Mouse (Mus musculus) forebrain, embryonic 15.5 days (tissue): ENCODE results near the gene Grid1. TPM values are rescaled to one million over a fixed set of nuclear protein-coding genes. Genes with fewer than 3 reads are reported as not detected.

ENCODE experiments used
- ATAC-seq: fragments of 200-750 bp; cut with Nextera tagmentation; replicated peaks from 2 replicates; pipeline ENCODE4 v1.8.0; 2017; ENCODE audit warnings: mild to moderate bottlenecking, moderate TSS enrichment, moderate library complexity
- H3K27ac ChIP-seq: fragments of 300-500 bp; sonication (generic); replicated peaks from 2 replicates; pipeline ENCODE4 v1.5.1; 2015; ENCODE audit warnings: mild to moderate bottlenecking, inconsistent platforms
- H3K27me3 ChIP-seq: fragments of 300-500 bp; sonication (generic); 2 replicates; pipeline ENCODE4 v1.6.1; 2015; ENCODE audit warnings: inconsistent platforms
- H3K36me3 ChIP-seq: fragments of 300-500 bp; sonication (generic); 2 replicates; pipeline ENCODE4 v1.6.1; 2015; ENCODE audit warnings: mild to moderate bottlenecking, inconsistent platforms
- H3K4me1 ChIP-seq: fragments of 300-500 bp; sonication (generic); 2 replicates; pipeline ENCODE4 v1.6.1; 2015; ENCODE audit warnings: inconsistent platforms
- H3K4me2 ChIP-seq: fragments of 300-500 bp; sonication (generic); replicated peaks from 2 replicates; pipeline ENCODE4 v1.6.1; 2015; ENCODE audit warnings: mild to moderate bottlenecking, inconsistent platforms
- H3K4me3 ChIP-seq: fragments of 300-500 bp; sonication (generic); 2 replicates; pipeline ENCODE4 v1.5.1; 2015; ENCODE audit warnings: mild to moderate bottlenecking, inconsistent platforms
- H3K9ac ChIP-seq: fragments of 300-500 bp; sonication (generic); replicated peaks from 2 replicates; pipeline ENCODE4 v1.6.1; 2015; ENCODE audit warnings: mild to moderate bottlenecking, inconsistent platforms
- H3K9me3 ChIP-seq: fragments of 300-500 bp; sonication (generic); 2 replicates; pipeline ENCODE4 v1.6.1; 2016; ENCODE audit warnings: inconsistent platforms
- WGBS: fragments of 180-500 bp; shearing (Covaris S2); methylation state at CpG from one replicate; pipeline ENCODE4 v1.1.7; 2015; ENCODE audit warnings: mixed read lengths; 5-methylcytosine and 5-hydroxymethylcytosine counted together
- polyA plus RNA-seq: library from polyadenylated mRNA; unstranded; fragments of >200 nt; fragmentation: Nextera tagmentation; extraction: Ambion mirVana; gene quantifications from 2 replicates; pipeline ENCODE4 v1.2.1, GENCODE M21; 2015

Gene Grid1
- polyA plus RNA-seq, 1 experiment from 2014 or later, result 4.1 TPM

DNA sequence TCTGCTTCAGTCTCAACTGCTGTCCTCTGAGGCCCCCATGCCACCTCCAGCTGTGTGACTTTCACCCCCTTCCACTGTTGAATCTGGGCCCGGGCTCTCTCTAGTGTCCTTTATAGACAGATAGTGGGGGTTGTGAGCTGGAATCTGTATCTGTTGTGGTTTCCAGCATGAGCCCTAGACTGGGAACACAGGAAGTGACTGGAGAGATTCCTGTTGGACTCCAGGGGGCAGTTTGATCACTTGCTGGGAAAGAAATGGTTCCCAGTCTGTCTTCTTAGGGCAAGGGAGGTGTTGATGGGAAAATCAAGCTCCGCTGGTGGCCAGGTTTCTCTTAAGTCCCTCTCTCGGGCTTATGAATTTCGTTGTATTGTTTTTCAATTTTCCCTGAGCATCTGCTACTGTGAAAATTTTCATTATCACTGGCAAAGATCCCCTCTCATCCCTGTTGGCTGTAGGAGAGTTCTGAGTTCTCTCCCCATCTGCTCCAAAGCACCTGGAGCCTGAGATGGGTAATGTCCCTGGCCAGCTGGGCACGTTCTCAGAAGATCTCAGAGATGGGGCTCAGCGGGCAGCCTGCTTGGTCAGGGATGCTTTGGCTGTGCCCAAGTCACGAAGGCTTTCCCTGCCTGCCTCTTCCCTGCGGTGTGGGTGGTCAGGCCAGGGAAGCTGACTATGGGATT is 110.3 kb downstream of the Grid1 start:
- Histone ChIP-seq H3K36me3 (no peaks in the 10 kb centered on the region), H3K4me3 (no peak overlapping the region), H3K27ac (no peak overlapping the region), H3K9ac (no peak overlapping the region), H3K4me1 (no peaks in the 10 kb centered on the region; the same call in 1 of the 2 replicates), H3K4me2 (no peak overlapping the region), H3K27me3 (no peaks in the 10 kb centered on the region), H3K9me3 (no peaks in the 10 kb centered on the region)
- WGBS, result 78% methylated on average over 8 of the region's 8 CpGs
- ATAC-seq, result no peak

DNA sequence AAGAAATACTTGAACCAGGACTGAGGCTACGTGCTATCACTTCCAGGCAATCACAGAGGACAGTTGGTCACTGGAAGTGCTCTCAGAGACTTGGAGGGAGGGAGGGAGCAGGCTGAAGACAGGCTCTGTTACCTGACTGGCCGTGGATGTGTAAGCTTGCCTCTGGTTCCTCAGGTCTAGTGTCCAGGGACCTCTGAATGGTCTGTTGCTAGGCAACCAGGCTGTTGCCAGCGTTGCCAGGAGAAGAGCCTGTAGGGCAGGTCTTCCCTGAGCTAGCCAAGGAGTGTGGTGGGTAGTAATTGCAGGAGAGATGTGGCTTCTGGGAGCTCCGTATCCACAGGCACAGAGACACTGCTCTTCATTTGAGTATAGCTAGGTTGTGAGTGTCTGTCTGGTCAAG is 113.3 kb downstream of the Grid1 start:
- peaks cover 9% of the 10 kb centered on the region for H3K4me1 ChIP-seq
- ATAC-seq, result peak; percentile 38; the same call in 1 of the 2 replicates
- WGBS, result 25% methylated on average over 4 of the region's 4 CpGs
- no peaks in the 10 kb centered on the region for H3K27me3 ChIP-seq
- no peak overlapping the region for H3K4me2 ChIP-seq
- no peak overlapping the region for H3K9ac ChIP-seq
- no peaks in the 10 kb centered on the region for H3K9me3 ChIP-seq
- H3K4me3 ChIP-seq, result no peak overlapping the region
- H3K27ac ChIP-seq, result no peak overlapping the region
- H3K36me3 ChIP-seq, result no peaks in the 10 kb centered on the region

DNA sequence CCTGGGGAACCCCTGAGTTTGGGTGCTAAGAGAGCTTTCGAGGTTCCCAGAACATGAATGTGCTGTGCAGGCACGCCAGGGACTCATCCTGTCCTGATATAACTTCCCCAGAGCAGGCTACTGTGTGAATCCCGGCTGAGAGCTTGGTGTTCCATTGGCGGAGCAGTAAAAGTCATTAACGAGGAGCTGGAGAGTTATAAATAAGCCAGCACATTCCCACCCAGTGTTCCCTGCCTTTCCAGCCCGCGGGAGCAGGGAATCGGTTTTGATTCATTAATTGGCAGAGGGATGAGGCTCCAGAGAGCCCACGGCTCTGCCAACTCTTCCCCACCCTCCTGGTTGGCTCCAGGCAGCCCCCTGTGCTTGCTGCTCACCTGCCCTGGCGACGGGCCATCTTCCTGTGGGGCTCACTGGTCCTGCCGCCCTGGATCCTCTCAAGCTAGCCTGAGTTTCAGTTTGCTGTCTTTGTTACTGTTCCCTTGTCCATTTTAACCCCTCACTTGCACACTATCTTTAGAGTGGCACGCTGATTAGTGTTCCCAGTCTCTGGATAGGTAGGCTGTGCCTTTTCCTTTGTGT is 116.4 kb downstream of the Grid1 start:
- Histone ChIP-seq H3K9ac (no peak overlapping the region), H3K27me3 (0 out of 2 replicates have a peak, but pooled peaks cover 2% of the 10 kb centered on the region), H3K4me3 (no peak overlapping the region), H3K36me3 (no peaks in the 10 kb centered on the region), H3K9me3 (no peaks in the 10 kb centered on the region), H3K4me1 (peaks cover 9% of the 10 kb centered on the region), H3K27ac (no peak overlapping the region), H3K4me2 (0 out of 2 replicates have a peak overlapping the region, but pooled peaks have one; percentile 8)
- ATAC-seq, result no peak; the same call in 1 of the 2 replicates
- WGBS, result 31% methylated on average over 13 of the region's 13 CpGs

DNA sequence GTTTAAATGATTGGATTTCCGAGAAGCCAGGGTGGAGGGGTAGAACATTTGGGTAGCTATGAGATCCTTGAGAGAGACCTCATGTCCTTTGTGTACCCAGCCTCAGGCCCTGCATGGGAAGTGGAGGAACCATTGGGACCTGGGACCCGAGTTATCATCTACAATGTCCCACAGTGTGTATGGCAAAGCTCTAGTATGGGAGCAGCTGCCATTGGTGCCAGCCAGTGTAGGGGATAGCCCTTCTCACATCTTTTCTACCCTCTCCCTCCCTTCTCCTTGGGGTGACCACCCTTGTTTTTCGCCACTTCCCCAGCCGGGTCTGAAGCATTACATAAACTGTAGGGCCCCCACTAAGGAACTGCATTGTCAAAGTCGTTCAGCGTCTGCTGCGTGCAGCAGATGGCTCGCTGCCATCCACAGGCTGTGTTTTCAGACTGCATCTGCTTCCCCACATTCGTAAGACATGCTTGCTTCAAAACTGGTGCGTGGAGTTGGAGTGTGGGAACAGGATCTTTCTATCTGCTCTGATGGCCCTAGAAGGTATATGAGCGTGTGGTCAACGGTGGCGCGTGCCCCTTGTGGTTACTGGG is 124.6 kb downstream of the Grid1 start:
- H3K9me3 ChIP-seq, result no peaks in the 10 kb centered on the region
- H3K27me3 ChIP-seq, result 0 out of 2 replicates have a peak, but pooled peaks cover 2% of the 10 kb centered on the region
- H3K36me3 ChIP-seq, result no peaks in the 10 kb centered on the region
- H3K9ac ChIP-seq, result no peak overlapping the region
- H3K27ac ChIP-seq, result no peak overlapping the region
- WGBS, result 64% methylated on average over 14 of the region's 14 CpGs
- no peak overlapping the region for H3K4me2 ChIP-seq
- H3K4me1 ChIP-seq, result peaks cover 19% of the 10 kb centered on the region
- H3K4me3 ChIP-seq, result no peak overlapping the region
- ATAC-seq, result peak; percentile 68

GRCm38 (mm10) chr14:34945471-34946313 is 125.8 kb downstream of the Grid1 start:
- Histone ChIP-seq H3K4me3 (no peak overlapping the region), H3K4me2 (no peak overlapping the region), H3K27ac (no peak overlapping the region; the same call in 1 of the 2 replicates), H3K9me3 (no peaks in the 10 kb centered on the region), H3K27me3 (no peaks in the 10 kb centered on the region), H3K4me1 (peaks cover 19% of the 10 kb centered on the region), H3K9ac (no peak overlapping the region), H3K36me3 (no peaks in the 10 kb centered on the region)
- 88% methylated on average over 17 of the region's 17 CpGs for WGBS
- peak; percentile 34 for ATAC-seq

- peaks cover 19% of the 10 kb centered on the region for H3K4me1 ChIP-seq
- WGBS, result 82% methylated on average over 2 of the region's 2 CpGs
- no peak overlapping the region for H3K9ac ChIP-seq
- H3K4me2 ChIP-seq, result no peak overlapping the region
- H3K36me3 ChIP-seq, result no peaks in the 10 kb centered on the region
- no peaks in the 10 kb centered on the region for H3K9me3 ChIP-seq
- no peak overlapping the region for H3K27ac ChIP-seq
- no peaks in the 10 kb centered on the region for H3K27me3 ChIP-seq
- ATAC-seq, result 0 out of 2 replicates have a peak, but pooled peaks have one; percentile 9
- H3K4me3 ChIP-seq, result no peak overlapping the region
These were observed 126.3 kb downstream of the Grid1 start for GRCm38 (mm10) chr14:34946314-34946583.

- Histone ChIP-seq H3K9ac (no peak overlapping the region), H3K36me3 (no peaks in the 10 kb centered on the region), H3K27me3 (no peaks in the 10 kb centered on the region), H3K4me2 (no peak overlapping the region), H3K4me1 (peaks cover 19% of the 10 kb centered on the region), H3K4me3 (no peak overlapping the region), H3K27ac (no peak overlapping the region), H3K9me3 (no peaks in the 10 kb centered on the region)
- 92% methylated on average over 6 of the region's 6 CpGs for WGBS
- no peak for ATAC-seq
These were observed 128.3 kb downstream of the Grid1 start for GRCm38 (mm10) chr14:34948249-34948648.

- H3K4me1 ChIP-seq, result peaks cover 8% of the 10 kb centered on the region
- WGBS, result 63% methylated on average over 3 of the region's 3 CpGs
- H3K4me3 ChIP-seq, result no peak overlapping the region
- no peaks in the 10 kb centered on the region for H3K36me3 ChIP-seq
- no peaks in the 10 kb centered on the region for H3K27me3 ChIP-seq
- no peak for ATAC-seq
- no peak overlapping the region for H3K9ac ChIP-seq
- H3K9me3 ChIP-seq, result no peaks in the 10 kb centered on the region
- no peak overlapping the region for H3K4me2 ChIP-seq
- no peak overlapping the region for H3K27ac ChIP-seq
These were observed 132.4 kb downstream of the Grid1 start for GRCm38 (mm10) chr14:34952311-34952710.

GRCm38 (mm10) chr14:34953566-34953965 is 133.7 kb downstream of the Grid1 start:
- H3K4me2 ChIP-seq, result no peak overlapping the region
- no peak overlapping the region for H3K9ac ChIP-seq
- no peaks in the 10 kb centered on the region for H3K36me3 ChIP-seq
- no peak overlapping the region for H3K4me3 ChIP-seq
- H3K27ac ChIP-seq, result no peak overlapping the region
- no peaks in the 10 kb centered on the region for H3K27me3 ChIP-seq
- no peaks in the 10 kb centered on the region for H3K9me3 ChIP-seq
- WGBS, result 44% methylated on average over 9 of the region's 9 CpGs
- peak; percentile 55 for ATAC-seq
- peaks cover 8% of the 10 kb centered on the region for H3K4me1 ChIP-seq

- Histone ChIP-seq H3K36me3 (no peaks in the 10 kb centered on the region), H3K4me1 (peaks cover 17% of the 10 kb centered on the region), H3K27me3 (no peaks in the 10 kb centered on the region), H3K4me3 (no peak overlapping the region), H3K27ac (no peak overlapping the region), H3K4me2 (no peak overlapping the region), H3K9me3 (no peaks in the 10 kb centered on the region), H3K9ac (no peak overlapping the region)
- 91% methylated on average over 1 of the region's 1 CpGs for WGBS
- ATAC-seq, result no peak
These were observed 135.8 kb downstream of the Grid1 start for GRCm38 (mm10) chr14:34955689-34956088.

DNA sequence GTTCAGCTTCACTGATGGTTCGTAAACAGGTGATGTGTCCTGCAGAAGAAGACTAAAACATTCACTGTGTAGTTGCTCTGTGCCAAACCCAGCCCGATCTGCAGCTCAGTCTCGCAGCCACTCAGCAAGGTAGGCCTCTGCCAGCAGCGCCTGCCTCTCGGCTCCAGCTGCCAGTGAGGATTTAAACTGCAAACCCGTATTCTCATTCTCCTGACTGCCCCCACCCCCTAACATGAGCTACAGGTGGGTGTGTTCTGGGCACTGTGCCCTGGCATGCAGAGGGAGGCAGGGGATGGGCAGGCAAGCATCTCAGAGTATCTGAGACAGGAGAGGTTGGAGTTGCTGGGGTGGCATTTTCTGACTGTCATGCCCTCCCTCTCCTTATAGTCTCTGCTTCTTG is 140.3 kb downstream of the Grid1 start:
- H3K4me2 ChIP-seq, result no peak overlapping the region
- H3K27ac ChIP-seq, result no peak overlapping the region
- H3K4me3 ChIP-seq, result no peak overlapping the region
- peaks cover 12% of the 10 kb centered on the region for H3K4me1 ChIP-seq
- no peaks in the 10 kb centered on the region for H3K27me3 ChIP-seq
- peak; percentile 41 for ATAC-seq
- 43% methylated on average over 6 of the region's 6 CpGs for whole genome bisulfite sequencing
- no peak overlapping the region for H3K9ac ChIP-seq
- no peaks in the 10 kb centered on the region for H3K9me3 ChIP-seq
- no peaks in the 10 kb centered on the region for H3K36me3 ChIP-seq

DNA sequence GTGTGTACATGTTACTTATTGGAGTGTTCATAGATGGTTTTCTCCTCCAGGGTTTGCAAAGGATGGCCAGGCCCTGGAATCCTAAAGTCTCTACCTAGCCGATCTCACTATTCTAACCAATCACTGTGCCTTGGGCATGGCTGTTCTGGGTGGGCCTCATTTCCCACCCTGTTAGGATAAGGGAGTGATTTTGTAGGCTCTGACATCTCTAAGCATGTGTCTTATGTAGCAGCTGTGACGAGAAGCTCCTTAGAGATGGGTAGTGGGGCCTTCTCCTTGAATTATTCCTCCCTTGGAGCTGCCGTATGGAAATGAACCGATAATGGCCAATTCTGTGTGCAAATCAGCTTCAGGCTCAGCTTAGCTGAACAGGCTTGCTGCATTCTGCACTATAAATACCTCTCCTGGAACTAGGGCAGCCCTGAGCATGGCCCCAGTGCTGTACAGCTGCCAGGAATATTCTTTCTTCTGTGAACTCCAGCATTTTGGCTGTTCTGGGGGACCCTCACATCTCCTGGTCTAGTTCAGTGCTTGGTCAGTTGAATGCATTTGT is 143.8 kb downstream of the Grid1 start:
- Histone ChIP-seq H3K27me3 (no peaks in the 10 kb centered on the region), H3K4me2 (no peak overlapping the region), H3K9ac (no peak overlapping the region), H3K4me1 (peaks cover 15% of the 10 kb centered on the region), H3K9me3 (no peaks in the 10 kb centered on the region), H3K36me3 (no peaks in the 10 kb centered on the region), H3K4me3 (no peak overlapping the region), H3K27ac (no peak overlapping the region)
- 66% methylated on average over 4 of the region's 4 CpGs for WGBS
- no peak for ATAC-seq
